Mouse (Mus musculus): ENCODE results near the gene Hoxa11.

- no peak for TF ChIP-seq CTCF (IDR thresholded peaks at IDR 0.05; ENCODE audit: insufficient read depth, low read depth, low read length)
- TF ChIP-seq POLR2A (IDR thresholded peaks at IDR 0.05; ENCODE audit: insufficient read depth, low read depth, low read length): no peak
Measured at GRCm38 (mm10) chr6:52212556-52213118, 33.0 kb downstream of the Hoxa11 start.

Data from olfactory bulb, adult 2 months (tissue).